Mouse (Mus musculus) pancreas, adult 10 weeks (tissue): ENCODE measurements around the gene Iqgap3. TPM values are rescaled to one million over a fixed set of nuclear protein-coding genes. Genes with fewer than 3 reads are reported as not detected.

Source experiments
- polyA plus RNA-seq: library from polyadenylated mRNA; stranded (reverse); fragments of 350-450 nt; fragmentation: Illumina TruSeq; extraction: RNeasy Lipid Tissue Mini Kit (QIAGEN cat#74804); gene quantifications from one replicate; pipeline ENCODE4 v1.2.3, GENCODE M21; 2015; ENCODE audit warnings: low read depth, low replicate concordance; ENCODE audit not compliant: insufficient read depth

Iqgap3 gene
- 0.24 TPM for polyA plus RNA-seq

DNA sequence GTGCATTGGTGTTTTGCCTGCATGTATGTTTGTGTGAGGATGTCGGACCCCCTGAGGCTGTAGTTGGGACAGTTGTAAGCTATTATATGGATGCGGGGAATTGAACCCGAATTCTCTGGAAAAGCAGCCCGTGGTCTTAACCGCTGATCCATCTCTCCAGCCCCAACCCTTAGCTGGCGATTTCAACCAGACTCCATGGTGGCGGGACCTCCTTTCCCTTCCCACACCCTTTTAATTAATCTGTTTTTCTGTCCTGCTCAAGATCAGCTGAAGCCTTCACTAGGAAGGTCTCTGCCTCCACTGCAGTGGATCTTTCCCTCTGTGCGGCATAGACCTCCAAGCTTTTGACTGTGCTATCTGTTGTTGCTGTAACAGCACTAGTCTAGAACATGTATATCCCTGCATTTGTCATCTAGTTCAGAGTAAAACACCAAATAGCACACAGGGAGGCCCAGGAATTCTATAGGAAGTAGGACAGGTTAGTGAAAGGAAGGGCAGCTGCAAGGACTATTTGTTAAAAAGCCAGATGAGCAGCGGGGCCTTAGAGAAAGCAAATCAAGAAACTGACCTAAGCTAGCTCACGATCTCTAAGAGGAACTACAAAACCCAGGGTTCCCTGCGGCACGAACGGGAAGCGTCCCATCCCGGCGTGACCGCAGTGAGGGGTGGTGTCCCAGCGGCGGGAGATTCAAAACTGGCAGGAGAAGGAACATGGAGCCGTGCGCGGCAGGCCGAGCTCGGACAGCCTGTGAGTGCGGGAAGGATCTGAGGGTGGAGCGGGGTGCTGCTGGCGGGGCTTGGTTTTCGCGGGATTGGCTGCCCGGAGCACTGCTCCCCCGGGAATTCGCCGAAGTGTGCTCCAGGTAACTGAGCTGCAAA, at the start of gene Iqgap3:
Gene Iqgap3 (plus strand): TSS at position 627 of the 879 bp plus-strand sequence.

DNA sequence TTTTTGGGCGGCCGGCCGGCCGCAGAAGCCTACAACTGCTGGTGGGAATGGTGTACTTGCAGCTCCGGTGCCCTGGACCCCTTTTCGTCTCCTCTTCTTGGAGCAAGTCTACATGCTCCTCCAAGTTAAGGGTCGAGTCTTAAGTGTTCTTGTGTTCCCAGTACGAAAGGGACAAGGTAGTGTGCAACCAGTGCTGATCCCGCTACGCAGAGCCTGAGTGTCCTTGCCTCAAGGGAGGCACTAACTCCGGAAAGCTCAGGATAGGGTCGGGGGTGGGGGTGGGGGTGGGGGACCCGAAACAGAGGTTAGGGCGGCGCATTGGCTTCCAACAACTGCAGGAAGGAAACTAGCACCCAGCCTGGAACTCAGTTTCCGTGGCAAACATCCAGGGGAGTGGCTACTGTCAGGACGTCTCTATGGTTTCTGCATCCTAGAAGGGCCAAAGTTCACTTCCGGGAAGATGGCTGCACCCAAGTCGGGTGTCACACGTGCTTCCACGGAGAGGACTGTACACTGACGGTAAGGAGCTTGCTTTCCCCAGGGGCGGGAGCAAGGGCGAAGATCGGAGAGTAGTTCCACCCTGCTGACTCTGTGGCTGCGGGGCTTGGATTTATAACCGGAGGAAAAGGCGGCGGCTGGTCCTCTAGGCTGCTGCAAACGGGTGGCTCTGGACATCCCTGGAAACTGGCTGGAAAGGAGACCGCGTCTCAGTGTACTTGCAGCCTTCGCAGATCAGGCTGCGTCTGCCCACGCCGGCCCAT, 38.9 kb upstream of the Iqgap3 start, which contains the start of gene Gpatch4:
Gene Gpatch4 (plus strand): TSS at position 448 of the 761 bp plus-strand sequence.

GRCm38 (mm10) chr3:88057902-88058696, 23.7 kb upstream of the Iqgap3 start, which contains the start of gene Naxe:
TSS of gene Naxe (minus strand) at chr3:88058495.

GRCm38 (mm10) chr3:88078204-88078603, 3.6 kb upstream of the Iqgap3 start, which contains the start of gene Ttc24:
TSS of gene Ttc24 (minus strand) at chr3:88078304.

GRCm38 (mm10) chr3:88141787-88142523, 60.2 kb downstream of the Iqgap3 start, which contains the start of gene Mef2d:
TSS of gene Mef2d (plus strand) at chr3:88142372.

Other genes with a start within 250 kb of the Iqgap3 start
- gene Sh2d2a, start 235.2 kb upstream of the Iqgap3 start, polyA plus RNA-seq = 0.26 TPM
- 10.5 TPM for gene Prcc, start 196.4 kb upstream of the Iqgap3 start, polyA plus RNA-seq
- 35.1 TPM for gene Hdgf, start 175.7 kb upstream of the Iqgap3 start, polyA plus RNA-seq
- 61.7 TPM for gene Mrpl24, start 162.5 kb upstream of the Iqgap3 start, polyA plus RNA-seq
- 4.6 TPM for gene Isg20l2, start 151.7 kb upstream of the Iqgap3 start, polyA plus RNA-seq
- 8.9 TPM for gene Rrnad1, start 151.3 kb upstream of the Iqgap3 start, polyA plus RNA-seq
- not detected for gene Crabp2, start 133.3 kb upstream of the Iqgap3 start, polyA plus RNA-seq
- 7.2 TPM for gene Nes, start 110.9 kb upstream of the Iqgap3 start, polyA plus RNA-seq
- not detected for gene Bcan, start 81.7 kb upstream of the Iqgap3 start, polyA plus RNA-seq
- not detected for gene Hapln2, start 54.4 kb upstream of the Iqgap3 start, polyA plus RNA-seq
- gene Gpatch4, start 38.9 kb upstream of the Iqgap3 start, polyA plus RNA-seq = 6.5 TPM
- 22.0 TPM for gene Naxe, start 23.5 kb upstream of the Iqgap3 start, polyA plus RNA-seq
- gene Ttc24, start 3.7 kb upstream of the Iqgap3 start, polyA plus RNA-seq = not detected
- 22.1 TPM for gene Mef2d, start 60.4 kb downstream of the Iqgap3 start, polyA plus RNA-seq
- gene Rhbg, start 172.7 kb downstream of the Iqgap3 start, polyA plus RNA-seq = not detected
- gene Gm38392, start 205.2 kb downstream of the Iqgap3 start, polyA plus RNA-seq = not detected
- 6.5 TPM for gene Tsacc, start 215.0 kb downstream of the Iqgap3 start, polyA plus RNA-seq
- gene Cct3, start 215.1 kb downstream of the Iqgap3 start, polyA plus RNA-seq = 53.2 TPM
- gene Glmp, start 243.1 kb downstream of the Iqgap3 start, polyA plus RNA-seq = 33.7 TPM